ENCODE assay signal across 8 mouse cellular contexts in the genomic region with DNA sequence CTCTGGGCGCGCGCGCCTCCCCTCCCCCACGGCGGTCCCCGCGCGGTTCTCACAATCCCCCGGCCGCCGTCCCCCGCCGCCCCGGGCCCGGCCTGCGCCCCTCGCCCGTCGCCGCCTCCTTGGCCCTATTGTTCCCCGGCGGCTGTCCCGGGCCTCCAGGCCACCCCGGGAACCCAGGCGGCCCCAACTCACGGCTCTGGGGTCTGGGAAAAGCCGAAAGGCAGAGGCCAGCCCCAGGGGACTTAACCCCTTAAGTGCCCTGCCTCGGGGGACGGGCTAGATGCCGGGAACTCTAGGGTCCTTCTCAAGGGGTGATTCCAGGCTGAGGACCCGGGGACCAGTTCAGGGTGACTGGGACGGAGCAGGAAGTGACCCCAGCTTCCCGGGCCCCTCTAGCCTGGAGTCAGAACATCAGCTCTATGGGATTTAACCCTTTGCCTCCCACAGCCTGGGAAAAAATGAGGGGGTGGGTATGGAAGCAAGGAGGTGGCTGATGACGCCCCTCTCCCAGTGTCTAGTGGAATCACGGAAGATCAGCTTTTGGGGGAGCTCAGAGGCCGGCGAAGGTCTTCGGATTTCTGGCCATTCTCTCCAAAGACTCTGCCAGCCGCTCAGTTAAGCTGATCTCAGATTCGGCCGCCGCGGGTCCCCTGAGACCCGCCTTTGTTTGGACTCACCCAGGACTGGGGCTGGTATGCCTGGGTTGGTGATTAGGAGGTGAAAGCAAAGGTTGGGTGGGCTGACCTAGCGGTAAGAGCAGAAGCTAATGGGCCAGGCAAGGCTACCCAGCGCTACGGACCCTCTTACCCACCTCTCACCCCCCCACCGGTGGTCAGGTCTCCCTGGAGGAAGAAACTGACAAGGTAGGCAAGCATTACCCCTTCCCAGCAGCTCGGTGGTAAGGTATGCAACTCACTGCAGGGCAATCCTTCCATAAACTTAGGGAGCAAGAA. TPM values are rescaled to one million over a fixed set of nuclear protein-coding genes. Genes with fewer than 3 reads are reported as not detected.
DNase-seq lines count a peak whose midpoint lies in the region; ATAC-seq lines count a peak whose summit lies in the region.

A gene (minus strand): TSS at position 907 of the 953 bp plus-strand sequence.

- peak; percentile 41 for ATAC-seq in megakaryocyte, adult 5-6 weeks (ENCODE audit: poor library complexity, severe bottlenecking)
- ATAC-seq in inflammation-experienced regulatory T-cells, adult 6 months: no peak

- DNase-seq in adipocyte (ENCODE audit: low spot score): peak; percentile 61
- peak; percentile 57 to 82 for DNase-seq in cerebellum, postnatal 4 days (ENCODE audit: low spot score in 2 of 2)
- DNase-seq in gastrocnemius, postnatal 10 days: peak; percentile 63
- DNase-seq in hindlimb bud, embryonic 11.5 days (ENCODE audit: extremely low spot score, low read depth, low spot score): peak; percentile 64
- peak; percentile 61 to 72 for DNase-seq in left cerebral cortex, adult 8-10 months (ENCODE audit: low spot score in 2 of 2)
- DNase-seq in right cerebral cortex, postnatal 10 days (ENCODE audit: low spot score in 2 of 2): peak; percentile 90 to 92

RNA-seq across cellular contexts. Expression of the gene that starts here (rescaled TPM):
- 10 to 100 TPM in 1 of 2 experiments, 1 to 10 TPM in 1; 9.2 to 14.7 TPM for total RNA-seq in gastrocnemius, postnatal 10 days (2021)
- total RNA-seq in left cerebral cortex, adult 8-10 months (2022): 10 to 100 TPM; 19.3 to 29.3 (median 21.9) TPM
- total RNA-seq in megakaryocyte, adult 5-6 weeks (2015): 3.5 TPM in 2 replicates
- total RNA-seq in megakaryocyte, adult 5-6 weeks (2017): 4.2 and 5.8 TPM in 2 replicates
- polyA plus RNA-seq in inflammation-experienced regulatory T-cells, adult 6 months (2017; shearing (Covaris generic)): under 1 TPM in 2 of 3 experiments, not detected in 1; 0.74 to 0.92 TPM
